Mouse (Mus musculus) heart, embryonic 15.5 days (tissue): ENCODE data around the gene 5730480H06Rik. TPM values are rescaled to one million over a fixed set of nuclear protein-coding genes. Genes with fewer than 3 reads are reported as not detected.

Experiments
- ATAC-seq: fragments of 200-750 bp; cut with Nextera tagmentation; replicated peaks from 2 replicates; pipeline ENCODE4 v1.8.0; 2017; ENCODE audit warnings: low read depth, moderate TSS enrichment; ENCODE audit not compliant: insufficient number of reproducible peaks, insufficient read depth, low FRiP score
- H3K27ac ChIP-seq: fragments of 300-500 bp; sonication (generic); 2 replicates; pipeline ENCODE4 v1.5.1; 2015; ENCODE audit warnings: mild to moderate bottlenecking, inconsistent platforms
- H3K27me3 ChIP-seq: fragments of 300-500 bp; sonication (generic); 2 replicates; pipeline ENCODE4 v1.6.1; 2015; ENCODE audit warnings: inconsistent platforms
- H3K36me3 ChIP-seq: fragments of 300-500 bp; sonication (generic); 2 replicates; pipeline ENCODE4 v1.6.1; 2015; ENCODE audit warnings: mild to moderate bottlenecking, inconsistent platforms
- H3K4me1 ChIP-seq: fragments of 300-500 bp; sonication (generic); replicated peaks from 2 replicates; pipeline ENCODE4 v1.6.1; 2015; ENCODE audit warnings: inconsistent platforms
- H3K4me2 ChIP-seq: fragments of 300-500 bp; sonication (generic); 2 replicates; pipeline ENCODE4 v1.6.1; 2015; ENCODE audit warnings: inconsistent platforms, mild to moderate bottlenecking, moderate library complexity
- H3K4me3 ChIP-seq: fragments of 300-500 bp; sonication (generic); 2 replicates; pipeline ENCODE4 v1.5.1; 2015; ENCODE audit warnings: mild to moderate bottlenecking, inconsistent platforms
- H3K9ac ChIP-seq: fragments of 300-500 bp; sonication (generic); 2 replicates; pipeline ENCODE4 v1.6.1; 2015; ENCODE audit warnings: mild to moderate bottlenecking, inconsistent platforms
- H3K9me3 ChIP-seq: fragments of 300-500 bp; sonication (generic); replicated peaks from 2 replicates; pipeline ENCODE4 v1.6.1; 2016; ENCODE audit warnings: inconsistent platforms
- WGBS: fragments of 180-500 bp; shearing (Covaris S2); methylation state at CpG from one replicate; pipeline ENCODE4 v1.1.7; 2015; ENCODE audit warnings: mixed read lengths; 5-methylcytosine and 5-hydroxymethylcytosine counted together
- polyA plus RNA-seq: library from polyadenylated mRNA; unstranded; fragments of >200 nt; fragmentation: Nextera tagmentation; extraction: Ambion mirVana; gene quantifications from 2 replicates; pipeline ENCODE4 v1.2.1, GENCODE M21; 2015

5730480H06Rik gene
- polyA plus RNA-seq, 1 experiment from 2014 or later = 12.6 TPM

DNA sequence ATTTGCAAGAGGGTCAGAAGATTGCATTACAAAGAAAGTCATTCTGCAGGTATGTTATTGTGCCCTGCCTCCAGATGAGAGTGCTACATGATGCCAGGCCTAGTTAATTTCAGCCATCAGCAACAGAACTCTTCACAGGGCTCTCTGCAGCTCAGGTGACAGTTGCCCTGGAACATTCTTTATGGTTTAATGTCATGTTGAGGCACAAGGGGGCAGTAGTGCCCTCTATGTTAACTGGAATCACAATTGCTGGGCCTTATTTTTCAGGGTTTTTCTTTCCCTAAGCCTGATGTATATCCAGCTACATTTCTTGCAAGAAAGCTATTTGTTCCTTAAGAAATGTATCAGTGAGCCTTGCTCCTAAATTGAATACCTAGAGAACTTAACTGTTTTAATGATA, 102.7 kb downstream of the 5730480H06Rik start:
- Histone ChIP-seq H3K4me2 (no peak overlapping the region), H3K4me3 (no peak overlapping the region), H3K9me3 (no peaks in the 10 kb centered on the region), H3K4me1 (no peaks in the 10 kb centered on the region), H3K27me3 (no peaks in the 10 kb centered on the region), H3K9ac (no peak overlapping the region), H3K36me3 (no peaks in the 10 kb centered on the region), H3K27ac (no peak overlapping the region)
- no peak for ATAC-seq

DNA sequence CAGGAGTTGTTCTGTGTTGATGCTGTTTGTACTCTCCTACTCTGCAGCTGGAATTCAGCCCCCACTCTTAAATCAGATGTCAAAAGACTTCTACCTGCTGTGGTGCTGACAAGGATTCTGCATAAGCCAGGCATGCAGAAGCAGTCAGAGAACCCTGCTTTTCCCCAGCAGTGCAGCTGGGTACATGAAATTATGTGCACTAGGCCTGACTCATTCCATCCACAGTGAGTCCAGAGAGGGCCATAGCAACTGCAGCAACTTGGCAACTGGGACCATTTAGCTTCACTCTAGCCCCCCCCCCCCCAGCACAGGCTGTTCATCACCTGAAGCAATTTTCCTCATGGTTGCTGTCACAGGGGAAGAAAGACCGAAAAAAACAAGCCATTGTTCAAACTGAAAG, 121.1 kb downstream of the 5730480H06Rik start:
- no peak for ATAC-seq
- no peaks in the 10 kb centered on the region for H3K9me3 ChIP-seq
- no peak overlapping the region for H3K27ac ChIP-seq
- 71% methylated on average over 1 of the region's 1 CpGs for WGBS
- no peaks in the 10 kb centered on the region for H3K27me3 ChIP-seq
- no peak overlapping the region for H3K4me3 ChIP-seq
- no peak overlapping the region for H3K4me2 ChIP-seq
- H3K36me3 ChIP-seq = no peaks in the 10 kb centered on the region
- no peak overlapping the region for H3K9ac ChIP-seq
- no peaks in the 10 kb centered on the region for H3K4me1 ChIP-seq

DNA sequence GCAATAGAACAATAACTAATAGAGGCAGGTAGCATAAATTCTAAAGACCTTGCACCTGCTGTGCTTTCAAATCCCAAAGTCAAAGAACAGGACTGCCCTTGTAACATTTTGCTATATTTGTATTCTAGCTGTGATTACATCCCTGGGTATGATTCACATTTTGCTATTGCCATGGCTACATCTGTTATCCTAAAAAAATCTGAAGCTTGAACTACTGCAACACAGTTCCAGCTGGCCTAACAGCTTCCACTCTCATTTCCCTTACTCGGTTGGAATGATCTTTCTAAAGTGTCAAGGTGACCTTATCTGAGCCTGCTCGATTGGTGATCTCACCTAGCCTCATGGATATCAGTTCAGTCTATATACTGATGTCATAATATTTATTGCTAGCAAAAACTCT, 132.5 kb downstream of the 5730480H06Rik start:
- Histone ChIP-seq H3K4me1 (no peaks in the 10 kb centered on the region), H3K27me3 (no peaks in the 10 kb centered on the region), H3K4me2 (no peak overlapping the region), H3K4me3 (no peak overlapping the region), H3K9ac (no peak overlapping the region), H3K9me3 (no peaks in the 10 kb centered on the region), H3K36me3 (no peaks in the 10 kb centered on the region), H3K27ac (no peak overlapping the region)
- no peak for ATAC-seq
- 47% methylated on average over 2 of the region's 2 CpGs for WGBS
